Mouse (Mus musculus): ENCODE measurements around the gene Brca1.
"Not testable (repeated sequence)": the region's sequence is repeated elsewhere in the genome, so short reads cannot be mapped to it uniquely, and the experiment has no call there.

Brca1 gene

GRCm38 (mm10) chr11:101551751-101552475 is at the start of gene Brca1, which contains the start of gene Nbr1:
TSS of gene Brca1 (minus strand) at chr11:101551955.
TSS of gene Nbr1 (plus strand) at chr11:101552149.
- DNase-seq (ENCODE audit: low spot score): peak; percentile 88

GRCm38 (mm10) chr11:101599156-101599555 is 47.4 kb upstream of the Brca1 start, which contains the start of gene Gm11634:
TSS of gene Gm11634 (minus strand) at chr11:101599256.
- no peak for DNase-seq (ENCODE audit: low spot score)

- no peak for DNase-seq (ENCODE audit: low spot score)
Observed at GRCm38 (mm10) chr11:101589989-101590624, 38.4 kb upstream of the Brca1 start.

- DNase-seq (ENCODE audit: low spot score): peak; percentile 25
Observed at GRCm38 (mm10) chr11:101589444-101589843, 37.7 kb upstream of the Brca1 start.

- no peak for DNase-seq (ENCODE audit: low spot score)
Observed at GRCm38 (mm10) chr11:101588868-101589267, 37.1 kb upstream of the Brca1 start.

GRCm38 (mm10) chr11:101587676-101588075 is 35.9 kb upstream of the Brca1 start:
- no peak for DNase-seq (ENCODE audit: low spot score)

GRCm38 (mm10) chr11:101585805-101586204 is 34.0 kb upstream of the Brca1 start:
- no peak for DNase-seq (ENCODE audit: low spot score)

GRCm38 (mm10) chr11:101585031-101585430 is 33.3 kb upstream of the Brca1 start:
- not testable (repeated sequence) for DNase-seq (ENCODE audit: low spot score)

- no peak for DNase-seq (ENCODE audit: low spot score)
Observed at GRCm38 (mm10) chr11:101583205-101583604, 31.4 kb upstream of the Brca1 start.

- peak; percentile 67 for DNase-seq (ENCODE audit: low spot score)
Observed at GRCm38 (mm10) chr11:101582054-101583035, 30.6 kb upstream of the Brca1 start, which contains the start of gene Tmem106a. TSS of gene Tmem106a (plus strand) at chr11:101582242.

- no peak for DNase-seq (ENCODE audit: low spot score)
Observed at GRCm38 (mm10) chr11:101581081-101581764, 29.5 kb upstream of the Brca1 start.

GRCm38 (mm10) chr11:101576116-101576515 is 24.4 kb upstream of the Brca1 start:
- no peak for DNase-seq (ENCODE audit: low spot score)

GRCm38 (mm10) chr11:101568421-101568820 is 16.7 kb upstream of the Brca1 start:
- no peak for DNase-seq (ENCODE audit: low spot score)

- no peak for DNase-seq (ENCODE audit: low spot score)
Observed at GRCm38 (mm10) chr11:101562391-101562790, 10.6 kb upstream of the Brca1 start.

- DNase-seq (ENCODE audit: low spot score): no peak
Observed at GRCm38 (mm10) chr11:101556954-101557353, 5.2 kb upstream of the Brca1 start.

GRCm38 (mm10) chr11:101556541-101556940 is 4.8 kb upstream of the Brca1 start:
- DNase-seq (ENCODE audit: low spot score): no peak

- no peak for DNase-seq (ENCODE audit: low spot score)
Observed at GRCm38 (mm10) chr11:101553354-101553930, 1.7 kb upstream of the Brca1 start.

GRCm38 (mm10) chr11:101552476-101553300 is 933 bp upstream of the Brca1 start:
- peak; percentile 91 for DNase-seq (ENCODE audit: low spot score)

- no peak for DNase-seq (ENCODE audit: low spot score)
Observed at GRCm38 (mm10) chr11:101548526-101548925, 3.2 kb downstream of the Brca1 start.

GRCm38 (mm10) chr11:101544132-101544531 is 7.6 kb downstream of the Brca1 start:
- no peak for DNase-seq (ENCODE audit: low spot score)

Measured in ovary, postnatal 36 days (tissue).